Mouse (Mus musculus) heart, postnatal 4 days (tissue): ENCODE measurements around the gene Bzw1. TPM values are rescaled to one million over a fixed set of nuclear protein-coding genes. Genes with fewer than 3 reads are reported as not detected.
A peak's percentile ranks its signal among the peaks of the same experiment; 100 is the strongest.
"Not testable (repeated sequence)": the region's sequence is repeated elsewhere in the genome, so short reads cannot be mapped to it uniquely, and the experiment has no call there.

Experiments
- DNase-seq: peaks from one replicate; pipeline ENCODE4 v3.0.0; 2021
- total RNA-seq, 2 experiments: library from RNA; stranded (reverse); gene quantifications; 2 replicates each; pipeline ENCODE4 v1.2.3; 2021

Bzw1 gene
- total RNA-seq: 100 to 1,000 TPM; 135 to 136 TPM

DNA sequence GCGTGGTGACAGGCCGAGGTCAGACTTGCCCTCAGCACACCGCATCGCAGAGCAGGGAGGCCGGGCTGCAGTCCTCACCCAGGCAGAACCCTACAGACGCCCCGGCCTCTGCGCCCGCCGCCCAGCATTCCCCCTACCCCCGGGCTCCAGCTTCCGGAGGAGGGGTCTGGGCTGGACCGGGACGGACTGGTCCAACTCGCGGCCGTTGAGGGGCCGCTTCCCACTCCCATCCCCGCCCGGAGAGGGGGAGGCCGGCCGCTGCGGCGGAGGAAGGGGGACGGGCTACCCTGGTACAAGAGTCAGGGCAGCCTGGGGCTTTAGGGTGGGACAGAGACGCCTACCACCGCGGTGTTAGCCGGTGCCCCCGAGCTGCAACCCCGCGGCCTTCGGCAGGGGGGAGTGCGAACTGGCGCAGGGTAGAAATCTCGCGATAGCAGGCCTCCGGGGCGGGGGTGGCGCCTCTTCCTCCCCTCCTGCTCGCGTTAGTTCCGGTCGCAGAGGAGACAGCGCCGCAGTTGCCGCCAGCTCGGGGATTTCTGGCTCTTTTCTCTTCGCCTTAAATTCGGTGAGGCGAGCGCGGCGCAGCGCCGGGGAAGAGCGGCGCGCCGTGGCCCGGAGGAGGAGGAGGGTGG lies at the start of gene Bzw1:
Gene Bzw1 (plus strand): TSS at position 247 of the 632 bp plus-strand sequence.
- DNase-seq: peak; percentile 96

DNA sequence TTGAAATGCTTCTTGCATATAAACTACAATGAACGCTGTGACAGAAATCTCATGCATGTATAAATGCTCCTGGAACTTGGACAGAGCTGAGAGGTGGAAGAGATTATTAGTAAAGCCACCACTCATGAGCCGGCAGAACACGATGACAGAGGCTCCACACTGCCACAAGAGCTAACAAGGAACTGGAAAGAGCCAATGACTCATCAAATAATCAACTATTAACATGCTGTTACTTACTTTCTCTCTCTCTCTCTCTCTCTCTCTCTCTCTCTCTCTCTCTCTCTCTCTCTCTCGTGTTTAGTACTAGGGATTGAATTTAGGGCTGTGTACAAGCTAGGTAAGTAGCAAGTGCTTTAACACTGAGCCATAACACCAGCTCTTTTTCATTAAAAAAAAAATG lies 48.8 kb upstream of the Bzw1 start:
- no peak for DNase-seq

DNA sequence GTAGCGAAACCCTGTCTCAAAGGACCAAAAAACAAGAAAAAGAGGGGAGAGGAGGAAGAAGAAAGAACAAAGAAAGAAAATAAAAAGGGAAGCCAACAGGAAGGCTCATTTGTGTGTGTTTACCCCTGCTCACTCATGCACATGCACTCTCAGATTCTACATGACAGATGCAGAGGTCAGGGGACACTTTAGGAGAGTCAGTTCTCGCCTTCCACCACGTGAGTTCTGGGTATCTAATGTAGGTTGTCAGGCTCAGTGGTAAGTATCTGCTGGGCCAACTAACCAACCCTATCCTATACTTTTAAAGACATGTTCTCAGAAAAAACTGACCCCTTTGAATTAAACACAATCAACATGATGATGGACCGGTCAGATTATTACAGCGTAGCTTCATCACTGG lies 48.1 kb upstream of the Bzw1 start:
- DNase-seq: no peak

DNA sequence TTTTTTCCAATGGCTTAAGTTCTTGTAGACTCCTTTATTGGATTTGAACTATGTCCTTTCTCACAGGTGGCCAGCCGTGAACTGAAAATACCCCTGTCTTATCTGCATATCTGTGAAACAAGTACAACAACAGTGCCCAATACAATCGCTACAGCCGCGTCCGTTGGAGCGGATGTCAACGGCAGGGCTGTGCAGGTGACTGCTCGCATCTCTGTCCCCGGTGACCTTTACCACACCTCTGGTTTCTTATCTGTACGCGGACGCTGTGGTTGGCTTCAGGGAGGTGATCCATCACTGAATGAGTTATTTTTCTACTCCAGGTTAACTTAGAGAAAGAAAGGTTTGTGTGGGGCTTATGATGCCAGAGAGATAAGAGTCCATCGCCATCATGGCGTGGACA lies 46.5 kb upstream of the Bzw1 start:
- DNase-seq: no peak

DNA sequence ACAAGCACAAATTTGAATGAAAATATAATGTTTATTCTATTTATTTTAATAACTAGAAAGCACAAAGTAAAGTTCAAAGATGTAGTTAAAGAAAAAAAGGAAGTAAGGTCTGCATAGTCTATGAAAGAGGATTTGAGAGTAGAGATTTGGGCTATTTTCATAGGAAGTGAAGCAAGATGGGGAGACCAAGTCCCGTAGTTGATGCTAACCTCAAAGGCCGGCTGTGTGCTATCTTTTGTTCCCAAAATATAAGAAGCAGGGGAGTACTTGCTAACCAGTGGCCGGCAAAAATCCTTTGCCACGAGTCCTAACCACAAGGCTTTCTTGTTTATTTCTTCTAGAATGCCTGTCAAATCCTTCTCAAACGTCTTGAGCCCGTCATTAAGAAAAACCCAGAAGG lies 44.0 kb upstream of the Bzw1 start:
- no peak for DNase-seq

DNA sequence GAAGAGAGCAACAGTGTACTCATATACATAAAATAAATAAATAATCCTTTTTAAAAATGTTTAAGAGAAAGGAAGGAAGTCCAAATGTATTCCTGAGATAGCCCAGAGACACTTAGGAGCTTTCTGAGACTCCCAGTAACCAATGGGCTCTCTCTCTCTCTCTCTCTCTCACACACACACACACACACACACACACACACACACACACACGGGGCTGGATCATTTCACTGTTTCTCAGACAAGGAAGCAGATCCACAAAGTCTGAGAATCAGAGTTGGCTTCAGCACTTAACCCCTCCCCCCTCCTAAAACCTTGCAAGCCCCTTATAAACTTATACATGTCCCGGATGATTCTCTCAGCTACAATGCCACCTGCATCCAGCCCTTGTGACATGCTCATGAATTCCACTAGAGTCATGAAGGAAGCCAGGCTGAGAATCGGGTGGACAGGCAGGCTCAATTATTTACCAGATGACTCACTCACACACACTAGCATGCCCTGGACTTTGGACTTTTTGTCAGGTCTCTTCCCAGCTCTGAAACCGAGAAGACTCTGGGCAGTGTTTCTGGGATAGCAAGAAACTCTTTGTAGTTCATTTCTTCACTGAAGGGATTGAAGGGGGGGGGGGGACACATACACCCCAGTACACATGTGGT lies 39.3 kb upstream of the Bzw1 start:
- no peak for DNase-seq

DNA sequence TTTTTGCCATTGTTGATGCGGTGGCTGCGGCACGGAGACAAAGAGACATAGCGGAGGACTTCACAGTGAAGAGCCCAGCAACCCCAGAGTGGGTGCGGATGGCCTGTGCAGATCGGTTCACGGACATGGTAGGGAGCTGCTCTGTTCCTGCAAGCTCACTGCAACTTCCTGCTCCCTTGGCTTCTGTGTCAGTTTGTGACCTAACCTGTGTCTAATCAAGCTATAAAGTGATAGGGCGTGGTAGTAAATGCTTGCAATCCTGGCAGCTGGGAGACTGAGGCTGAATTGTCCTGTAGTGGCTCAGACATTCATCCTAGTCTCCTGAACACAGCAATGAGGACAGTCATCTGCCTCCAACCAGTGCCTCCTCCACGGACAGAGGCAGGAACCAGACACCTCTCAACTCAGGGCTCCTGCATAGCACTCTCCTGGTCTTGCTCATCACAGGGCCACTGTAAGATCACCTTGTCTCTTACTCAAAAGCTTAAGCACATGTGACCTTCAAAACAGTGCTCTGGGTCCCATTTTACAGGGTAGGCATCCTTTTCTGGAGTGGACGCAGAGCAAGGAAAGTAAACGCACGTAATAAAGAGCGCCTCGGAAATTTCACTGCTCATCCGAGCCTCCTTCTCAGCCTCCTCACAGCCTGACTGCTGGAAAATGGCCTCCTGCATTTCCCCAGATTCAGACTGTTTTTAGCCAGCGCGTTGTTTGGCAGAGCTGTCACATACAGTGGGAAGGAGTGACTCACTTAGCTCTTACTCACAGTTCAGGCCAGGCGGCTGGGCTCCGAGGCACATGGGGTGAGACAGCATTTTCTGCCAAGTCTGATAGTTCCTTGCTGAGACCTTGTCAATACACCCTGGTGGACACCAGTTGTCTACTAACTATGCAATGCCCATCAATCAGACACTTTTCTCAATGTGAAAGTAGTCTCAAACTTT lies 33.5 kb upstream of the Bzw1 start:
- peak; percentile 70 for DNase-seq

DNA sequence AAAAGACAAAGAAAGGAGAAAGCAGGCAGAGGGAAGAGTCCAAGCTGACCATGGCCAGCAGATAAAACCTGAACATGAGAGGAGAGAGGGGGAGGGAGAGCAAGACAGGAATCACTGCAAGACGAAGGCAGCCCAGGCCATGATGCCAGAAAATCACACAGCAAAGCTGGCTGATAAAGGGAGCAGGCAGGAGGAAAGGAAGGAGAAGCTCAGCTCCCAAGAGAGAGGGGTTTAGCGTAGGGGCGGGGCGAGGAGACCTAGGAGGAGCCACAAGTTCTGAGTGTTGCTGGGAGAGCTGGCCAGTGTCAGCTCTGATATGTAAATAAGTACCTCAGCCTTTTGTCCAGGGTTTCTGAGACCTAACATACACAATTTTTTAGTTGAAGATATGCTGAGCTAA lies 30.4 kb upstream of the Bzw1 start:
- DNase-seq: peak; percentile 27

DNA sequence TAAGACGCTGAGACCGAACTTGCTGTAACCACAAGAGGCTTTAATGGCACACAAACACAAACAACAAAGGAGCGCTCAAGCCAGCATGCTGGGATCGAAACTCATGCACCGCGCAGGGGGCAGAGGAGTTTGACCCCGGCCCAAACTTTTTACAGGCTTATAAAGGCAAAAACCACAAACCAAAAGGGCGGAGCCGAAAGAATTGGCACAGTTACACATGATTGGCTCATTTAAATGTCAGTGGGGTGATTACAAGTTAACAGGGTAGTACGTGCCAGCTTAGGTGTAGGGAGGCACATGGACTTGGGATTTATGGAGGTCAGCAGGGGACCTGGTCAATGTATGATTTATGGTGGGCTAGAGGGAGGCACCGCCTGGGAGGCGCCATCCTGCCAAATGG lies 28.1 kb upstream of the Bzw1 start:
- DNase-seq: no peak

DNA sequence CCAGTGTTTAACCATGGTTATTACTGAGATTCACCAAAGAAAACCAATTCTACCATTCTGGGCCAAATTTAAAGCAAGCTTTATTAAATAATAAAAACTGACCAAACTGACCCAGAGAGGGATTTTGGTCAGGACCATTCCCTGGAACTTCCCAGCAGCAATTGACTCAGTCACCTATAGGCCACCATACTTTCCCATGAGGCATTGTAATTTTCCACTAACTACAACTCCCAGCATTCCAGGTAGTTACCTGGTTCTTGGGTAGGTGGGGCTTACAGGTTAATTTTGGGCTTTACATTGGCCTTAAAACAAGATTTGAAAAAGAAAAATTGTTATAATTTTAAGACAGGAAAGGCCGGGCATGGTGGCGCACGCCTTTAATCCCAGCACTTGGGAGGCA lies 26.9 kb upstream of the Bzw1 start:
- no peak for DNase-seq

DNA sequence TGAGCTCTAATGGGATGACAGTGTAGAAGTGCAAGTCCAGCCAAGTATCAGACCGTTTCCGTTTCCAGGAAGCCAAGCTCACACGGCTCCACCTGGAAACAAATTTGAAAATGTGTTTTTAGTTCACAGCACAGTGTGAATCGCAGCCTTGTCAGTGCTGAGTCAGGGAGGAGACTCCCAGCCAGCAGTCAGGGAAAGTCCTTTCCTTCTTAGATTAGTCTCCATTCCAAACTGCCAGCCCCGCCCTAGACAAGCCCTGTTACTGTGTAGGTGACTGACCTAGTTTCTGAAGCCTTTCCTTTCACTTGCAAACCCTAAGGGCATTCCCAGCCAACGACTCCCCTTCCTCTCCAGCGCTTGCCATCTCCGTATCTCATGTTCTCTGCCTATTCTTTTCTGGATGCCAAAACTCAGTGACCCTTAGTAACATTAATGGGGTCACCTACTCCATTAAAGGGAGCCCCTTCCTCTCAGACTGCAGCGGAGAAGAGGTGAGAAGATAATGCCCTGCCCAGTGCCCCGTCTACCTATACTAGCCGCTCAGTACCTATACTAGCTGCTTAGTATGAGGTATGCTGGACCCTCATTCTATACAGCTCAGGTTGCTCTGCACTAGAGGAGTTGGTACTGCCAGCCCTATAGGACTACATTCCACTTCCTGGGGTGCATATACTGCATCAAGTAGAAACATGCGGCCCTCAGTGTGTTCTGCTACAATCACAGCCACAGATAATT lies 25.8 kb upstream of the Bzw1 start:
- DNase-seq: no peak

DNA sequence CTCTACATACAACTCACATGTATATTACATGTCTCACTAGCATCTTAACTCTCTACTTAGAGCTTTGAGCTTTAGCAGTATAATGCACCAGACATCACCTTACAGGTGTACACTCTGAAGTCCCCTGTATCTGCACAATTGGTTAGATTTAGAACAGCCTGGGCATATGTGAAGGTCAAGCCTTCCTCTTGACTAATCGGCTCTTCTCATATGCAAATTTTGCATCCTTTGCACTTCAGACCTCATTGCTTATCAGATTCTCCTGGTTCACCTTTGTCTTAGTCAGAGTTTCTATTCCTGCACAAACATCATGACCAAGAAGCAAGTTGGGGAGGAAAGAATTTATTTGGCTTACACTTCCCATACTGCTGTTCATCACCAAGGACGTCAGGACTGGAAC lies 23.0 kb upstream of the Bzw1 start:
- no peak for DNase-seq

DNA sequence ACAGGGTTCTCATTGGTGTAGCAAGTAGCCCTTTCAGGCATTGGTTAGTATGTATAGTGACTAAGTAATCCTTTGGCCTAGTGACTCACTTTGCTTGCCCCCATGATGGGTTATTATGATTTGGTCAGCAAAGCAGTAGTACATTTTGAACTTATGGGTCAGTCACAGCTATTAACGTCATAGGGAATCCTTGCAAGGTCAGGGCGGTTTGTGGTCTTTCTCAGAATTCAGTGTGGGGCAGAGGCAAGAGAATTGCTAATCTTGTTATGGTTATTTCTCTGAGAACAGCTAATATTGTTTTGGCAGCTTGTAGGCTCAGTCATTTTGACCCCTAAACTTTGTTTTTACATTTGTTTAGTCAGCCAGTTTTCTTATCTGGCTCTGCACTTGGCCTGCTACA lies 18.4 kb upstream of the Bzw1 start:
- not testable (repeated sequence) for DNase-seq

DNA sequence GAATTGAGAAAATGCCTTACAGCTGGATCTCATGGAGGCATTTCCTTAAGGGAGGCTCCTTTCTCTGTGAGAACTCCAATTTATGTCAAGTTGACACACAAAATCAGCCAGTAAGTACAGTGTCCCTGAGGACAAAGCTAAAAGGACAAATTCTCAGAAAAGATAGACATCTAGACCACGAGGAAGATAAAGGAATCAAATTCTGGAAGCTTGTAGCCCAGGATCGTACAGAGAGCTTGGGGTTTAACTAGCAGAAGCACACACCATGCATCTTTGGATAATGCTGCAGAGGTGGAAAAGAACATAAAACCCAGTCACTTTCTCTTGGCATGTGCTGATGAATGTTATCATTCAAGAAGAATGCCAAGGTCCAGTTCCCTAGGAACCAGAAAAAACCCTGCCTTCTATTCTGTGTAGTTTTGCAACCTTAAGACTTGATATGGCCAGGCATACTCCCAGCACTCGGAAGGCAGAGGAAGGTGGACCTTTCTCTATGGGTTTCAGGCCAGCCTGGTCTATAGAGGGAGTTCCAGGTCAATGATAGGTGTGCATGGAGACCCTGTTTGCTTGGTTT lies 17.0 kb upstream of the Bzw1 start:
- no peak for DNase-seq

DNA sequence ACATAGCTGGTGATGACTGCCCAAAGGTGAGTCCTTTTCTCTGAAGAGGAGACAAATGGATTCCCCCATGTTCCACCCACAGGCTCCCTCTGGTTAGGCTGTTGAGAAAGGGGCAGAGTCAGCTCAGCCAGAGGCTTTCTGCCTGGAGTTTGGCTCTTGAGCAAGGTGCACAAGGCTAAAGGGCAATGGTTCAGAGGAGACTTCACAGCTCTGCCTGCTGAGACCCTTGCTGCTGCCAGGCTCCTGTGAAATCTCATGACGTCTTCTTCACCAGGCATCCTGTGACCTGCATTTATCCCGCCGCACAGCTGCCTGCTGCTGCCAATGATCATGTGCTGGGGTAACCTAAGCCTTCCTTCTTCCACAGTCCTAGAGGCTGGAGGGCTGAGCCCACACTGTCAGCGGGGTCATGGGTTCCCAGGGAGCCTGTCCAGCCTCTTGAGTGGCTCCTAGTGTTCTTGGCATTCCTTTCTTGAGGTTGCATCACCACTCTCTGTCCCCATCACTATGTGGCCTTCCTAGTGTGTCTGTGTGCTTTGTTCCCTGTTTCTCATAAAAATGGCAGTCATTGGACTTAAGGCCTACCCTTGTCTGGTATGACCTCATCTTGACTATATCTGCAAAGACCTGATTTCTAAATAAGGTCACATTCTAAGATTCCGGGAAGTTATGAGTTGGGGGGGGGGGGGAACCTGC lies 10.0 kb upstream of the Bzw1 start:
- DNase-seq: no peak

DNA sequence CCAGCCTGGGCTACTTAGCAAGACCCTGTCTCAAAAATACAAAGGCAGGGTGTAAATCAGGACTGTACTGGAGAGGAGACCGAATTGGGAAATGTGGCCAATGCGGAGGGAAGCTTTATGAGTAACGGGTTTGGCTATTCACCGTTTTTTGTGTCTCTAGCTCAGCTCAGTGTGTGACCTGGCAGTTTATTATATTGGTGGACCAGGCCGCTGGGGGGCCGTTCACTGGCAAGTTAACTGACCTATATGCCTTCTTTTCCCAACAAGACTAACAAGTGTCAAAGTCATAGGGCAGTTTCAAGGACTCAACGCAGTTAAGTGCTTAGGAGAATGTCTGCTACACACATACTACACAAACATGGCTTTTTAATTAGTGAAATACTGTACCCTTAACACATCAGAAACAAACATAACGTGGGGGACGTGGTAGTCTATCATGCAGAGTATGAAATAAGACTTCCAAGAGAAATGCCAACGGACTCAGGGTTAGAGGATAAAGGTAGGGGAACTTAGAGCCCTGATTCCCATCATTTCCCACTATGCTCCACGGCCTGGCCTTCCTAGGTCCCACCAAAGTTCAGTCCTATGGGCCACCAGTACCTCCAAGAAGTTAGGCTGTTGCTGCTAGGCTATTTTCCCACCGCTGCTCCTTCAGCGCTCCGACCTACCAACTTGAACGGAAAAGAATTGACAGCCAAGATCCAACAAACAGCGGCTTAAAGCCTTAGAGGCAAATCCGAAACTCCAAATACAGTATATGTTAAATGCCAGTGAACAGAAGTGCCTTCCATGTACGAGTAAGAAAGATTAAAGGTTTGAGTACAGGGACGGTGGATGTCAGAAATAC lies 1.1 kb upstream of the Bzw1 start:
- no peak for DNase-seq

DNA sequence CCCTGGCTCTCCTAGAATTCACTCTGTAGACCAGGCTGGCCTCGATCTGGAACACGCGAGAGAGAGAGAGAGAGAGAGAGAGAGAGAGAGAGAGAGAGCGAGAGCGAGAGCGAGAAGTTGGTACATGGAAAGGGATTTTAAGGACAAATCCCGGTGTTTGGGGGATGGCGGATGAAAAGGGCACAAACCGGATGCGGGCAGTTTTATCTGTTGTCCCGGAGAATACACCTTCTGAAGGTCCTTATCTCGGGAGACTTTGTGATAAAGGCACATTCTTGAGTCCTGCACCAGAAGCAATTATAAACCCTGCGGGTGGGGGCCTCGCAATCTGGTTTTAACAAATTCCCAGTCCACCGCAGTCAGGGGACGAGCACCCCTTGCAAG lies 438 bp upstream of the Bzw1 start:
- no peak for DNase-seq

DNA sequence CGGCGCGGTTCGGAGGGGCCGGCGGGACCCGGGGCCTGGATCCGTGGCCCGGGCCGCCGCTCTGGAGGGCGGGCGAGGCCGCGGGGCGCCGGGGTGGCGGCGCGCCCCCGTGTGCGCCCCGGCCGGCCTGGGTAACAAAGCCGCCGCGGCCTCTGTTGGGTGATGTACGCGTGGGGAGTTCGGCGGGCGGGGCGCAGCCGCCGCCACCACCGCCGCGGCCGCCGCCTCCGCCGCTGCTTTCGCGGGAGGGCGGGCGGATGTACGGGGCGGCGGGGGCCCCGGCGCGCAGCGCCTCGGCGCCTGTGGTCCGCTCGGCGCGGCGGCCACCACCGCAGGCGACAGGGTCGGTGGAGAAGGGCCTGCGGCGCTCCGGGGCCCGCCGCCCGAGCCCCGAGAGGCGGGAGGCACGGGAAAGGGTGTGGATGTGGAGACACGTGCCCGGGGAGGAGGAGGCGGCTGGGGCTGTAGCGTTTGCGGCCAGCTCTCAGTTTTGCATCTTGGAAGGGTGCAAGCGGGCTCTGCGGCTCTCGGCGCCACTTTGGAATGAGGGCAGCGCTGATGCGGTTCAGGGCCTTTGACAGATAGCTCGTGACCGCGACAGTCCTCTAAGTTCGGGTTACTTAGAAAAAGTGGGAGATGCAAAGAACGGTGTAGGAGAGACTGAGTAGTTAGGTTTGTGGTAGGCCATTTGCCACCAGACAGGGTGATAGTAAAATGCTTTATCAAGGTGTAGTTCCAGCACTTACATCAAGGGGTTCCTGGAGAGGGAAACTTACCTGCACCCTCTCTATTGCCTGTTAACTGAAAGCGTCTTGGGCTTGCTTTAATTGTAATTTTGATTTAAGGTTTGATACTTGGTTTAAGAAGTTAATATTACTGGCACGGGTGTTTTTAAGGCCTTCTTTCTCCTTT lies 842 bp downstream of the Bzw1 start:
- DNase-seq: peak; percentile 64

DNA sequence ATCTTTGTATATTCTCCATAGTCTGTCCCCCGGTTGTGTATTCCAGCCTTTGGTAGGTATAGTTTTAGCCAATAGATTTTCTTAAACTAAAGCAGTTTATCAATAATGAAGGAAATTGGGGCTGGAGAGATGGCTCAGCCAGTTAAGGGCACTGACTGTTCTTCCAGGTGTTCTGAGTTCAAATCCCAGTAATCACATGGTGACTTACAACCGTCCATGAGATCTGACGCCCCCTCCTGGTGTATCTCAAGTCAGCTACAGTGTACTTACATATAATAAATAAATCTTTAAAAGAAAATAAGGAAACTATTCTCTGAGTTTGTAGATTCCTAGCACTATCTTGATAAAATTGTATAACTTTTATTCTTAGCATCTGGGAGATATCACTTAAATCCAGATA lies 2.6 kb downstream of the Bzw1 start:
- DNase-seq: no peak

DNA sequence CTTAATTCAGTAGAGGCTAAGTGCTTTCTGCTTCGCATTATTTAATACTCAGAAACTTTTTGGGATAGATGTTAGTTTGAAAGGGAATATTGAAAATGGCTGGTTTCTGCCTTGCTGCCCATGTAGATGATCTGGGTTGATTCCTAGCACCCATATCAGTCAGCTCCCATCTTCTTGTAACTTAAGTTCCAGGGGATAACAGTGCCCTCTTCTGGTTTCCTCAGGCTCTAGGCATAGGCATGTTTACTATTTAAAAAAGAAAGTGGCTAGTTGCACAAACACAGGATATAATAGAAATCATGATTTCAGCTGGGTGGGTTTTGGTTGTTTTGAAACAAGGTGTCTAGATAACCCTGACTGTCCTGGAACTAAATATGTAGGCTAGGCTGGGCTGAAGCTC lies 3.5 kb downstream of the Bzw1 start:
- DNase-seq: no peak
